Comparison of ENCODE assay signal across 18 mouse cellular contexts in genomic region chr8:91637684-91638083, GRCm38 (mm10).
DNase-seq lines count a peak whose midpoint lies in the region; TF ChIP-seq lines count a peak whose summit lies in the region.
"Had no signal": no experiment of that assay in that cellular context is flagged by ENCODE, and none has a peak within 500 bp of the region (broad histone marks: within the 10 kb centered on the region; RNA-seq: fewer than 3 reads in every experiment).

No protein-coding gene starts in this region.

- intact Hi-C loops in left cerebral cortex, postnatal 25 days (cut with DNase I): loop anchor here (5.0 kb wide), 1 partner anchor 105 kb away; no protein-coding TSS in a partner anchor

- peak; percentile 50 for DNase-seq in left cerebral cortex, postnatal 25 days (ENCODE audit: low spot score in 2 of 2)
- DNase-seq in left cerebral cortex, adult 9 months (ENCODE audit: low spot score in 2 of 2): no peak
- peak; percentile 35 to 55 for DNase-seq in layer of hippocampus, adult 8-10 months (ENCODE audit: low spot score in 2 of 2)
- DNase-seq in right cerebral cortex, postnatal 10 days (ENCODE audit: low spot score in 2 of 2): peak; percentile 49 to 52
- no peak for DNase-seq in urinary bladder, postnatal 36 days (ENCODE audit: low spot score in 2 of 2)
- DNase-seq in neural tube, embryonic 10.5 days (ENCODE audit: extremely low spot score, low spot score): no peak
- DNase-seq: gastrocnemius, adult 2 months; heart, postnatal 14 days; kidney, adult 18-20 months; kidney, postnatal 25 days; lung, adult 18-20 months; lung, postnatal 14 days; retina, postnatal 1 day; thymus, adult 2 months had no signal

- TF ChIP-seq CTCF in cortical plate, adult 2 months (IDR thresholded peaks at IDR 0.05; ENCODE audit: extremely low read depth, insufficient read depth, low read length): no peak

- TF ChIP-seq POLR2A in cortical plate, adult 2 months (IDR thresholded peaks at IDR 0.05; ENCODE audit: extremely low read depth, insufficient read depth, low read length): peak; percentile 27; the same call in 1 of the 2 replicates

- H3K4me3 ChIP-seq in cortical plate, adult 2 months (ENCODE audit: insufficient read depth, low read length): no peak overlapping the region
- H3K4me3 ChIP-seq: embryonic facial prominence, embryonic 13.5 days; forebrain, embryonic 15.5 days; gastrocnemius, adult 2 months; hindbrain, embryonic 12.5 days had no signal

- no peak overlapping the region for H3K27ac ChIP-seq in cortical plate, adult 2 months (ENCODE audit: insufficient read depth, low read length)
- H3K27ac ChIP-seq: embryonic facial prominence, embryonic 13.5 days; forebrain, embryonic 15.5 days; gastrocnemius, adult 2 months; hindbrain, embryonic 12.5 days had no signal

- H3K4me1 ChIP-seq in cortical plate, adult 2 months (ENCODE audit: control insufficient read depth, insufficient read depth, low read length): no peaks in the 10 kb centered on the region; the same call in 1 of the 2 replicates

Comparison
In these comparisons a context has a peak if more than half of its experiments do, and no peak if none do; other contexts are left out.
1. DNase-seq: peak in left cerebral cortex, postnatal 25 days (2 of 2), layer of hippocampus, adult 8-10 months (2 of 2) and right cerebral cortex, postnatal 10 days (2 of 2); none in left cerebral cortex, adult 9 months (0 of 2), urinary bladder, postnatal 36 days (0 of 2) and neural tube, embryonic 10.5 days (single experiment).